Mouse (Mus musculus) frontal cortex, adult (tissue): ENCODE data around the gene Casq2.
"Not testable (repeated sequence)": the region's sequence is repeated elsewhere in the genome, so short reads cannot be mapped to it uniquely, and the experiment has no call there.

Source experiments
- ATAC-seq: cut with Nextera tagmentation; 2 replicates; pipeline ENCODE4 v1.9.2; 2017; ENCODE audit warnings: mild to moderate bottlenecking, moderate library complexity, mixed read lengths; ENCODE audit not compliant: low TSS enrichment

Casq2 gene

DNA sequence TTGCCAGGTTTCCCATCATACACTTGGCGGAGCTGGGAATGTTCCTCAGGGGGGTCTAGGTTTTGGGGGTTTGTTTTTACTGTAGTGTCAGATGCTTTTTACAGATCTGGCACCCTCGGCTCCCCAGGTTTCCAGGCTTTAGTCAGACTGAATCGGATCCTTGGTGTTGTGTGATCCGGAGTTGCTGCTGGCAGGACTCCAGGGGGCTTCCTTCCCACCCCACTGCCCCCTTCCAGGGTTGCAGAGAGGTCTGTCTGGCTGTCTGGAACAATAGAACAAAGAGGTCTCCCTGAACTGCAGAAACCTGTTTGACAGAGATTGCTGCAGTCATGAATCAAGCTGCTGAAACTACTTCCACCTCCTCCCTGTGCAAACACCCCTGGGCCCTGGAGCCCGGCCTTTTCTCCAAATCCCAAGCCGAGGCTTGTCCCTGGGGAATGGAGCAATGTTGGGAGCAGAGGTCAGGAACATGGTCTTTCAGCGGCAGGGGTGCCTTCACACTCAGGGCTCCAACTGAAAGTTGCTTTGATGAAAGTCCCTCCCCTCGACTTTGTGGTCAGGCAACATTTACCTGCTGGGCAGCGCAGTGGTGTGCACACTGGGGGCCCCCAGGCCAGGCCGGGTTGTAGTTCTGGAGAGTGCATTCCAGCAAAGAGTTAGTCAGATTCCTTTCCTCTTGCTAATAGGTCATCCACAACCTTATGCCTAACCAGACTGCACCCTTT is 49.3 kb downstream of the Casq2 start:
- ATAC-seq: no peak

DNA sequence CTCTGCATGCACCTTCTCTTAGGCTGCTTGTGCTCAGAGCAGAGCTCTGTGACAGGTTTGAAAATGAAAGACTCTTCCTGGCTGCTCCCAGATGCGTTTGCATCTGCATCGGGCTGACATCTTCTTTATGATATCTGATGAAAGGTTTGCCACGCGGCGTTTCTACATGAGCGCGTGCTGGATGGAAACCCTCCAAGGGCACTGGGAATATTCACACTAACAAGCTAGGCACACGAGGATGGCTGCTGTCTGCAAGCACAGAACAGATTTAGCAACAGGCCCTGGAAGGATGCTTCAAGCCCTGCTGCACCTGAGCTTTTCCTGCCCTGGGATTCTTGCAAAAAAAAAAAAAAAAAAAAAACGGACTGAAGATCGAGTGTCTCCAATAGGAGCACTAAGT is 50.9 kb downstream of the Casq2 start:
- no peak for ATAC-seq

DNA sequence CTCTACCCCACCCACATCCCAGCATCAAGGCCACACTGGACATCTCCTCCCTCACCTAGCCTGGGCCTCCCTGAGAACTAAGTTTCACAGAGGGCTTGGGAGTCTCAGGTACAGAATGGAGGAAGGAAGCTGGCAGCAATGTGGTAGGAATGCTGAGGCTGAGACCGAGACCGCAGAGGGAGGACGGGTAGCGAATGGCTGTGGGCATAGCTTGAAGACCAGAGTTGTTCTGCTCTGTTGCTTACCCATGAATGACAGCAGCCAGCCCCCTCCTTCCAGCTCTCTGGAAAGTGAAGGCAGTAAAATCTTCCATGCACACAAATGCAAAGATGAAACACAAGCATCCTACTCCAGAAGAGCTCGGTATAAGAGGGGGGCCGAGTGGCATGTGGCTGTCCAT is 52.7 kb downstream of the Casq2 start:
- ATAC-seq: no peak; the same call in 1 of the 2 replicates

DNA sequence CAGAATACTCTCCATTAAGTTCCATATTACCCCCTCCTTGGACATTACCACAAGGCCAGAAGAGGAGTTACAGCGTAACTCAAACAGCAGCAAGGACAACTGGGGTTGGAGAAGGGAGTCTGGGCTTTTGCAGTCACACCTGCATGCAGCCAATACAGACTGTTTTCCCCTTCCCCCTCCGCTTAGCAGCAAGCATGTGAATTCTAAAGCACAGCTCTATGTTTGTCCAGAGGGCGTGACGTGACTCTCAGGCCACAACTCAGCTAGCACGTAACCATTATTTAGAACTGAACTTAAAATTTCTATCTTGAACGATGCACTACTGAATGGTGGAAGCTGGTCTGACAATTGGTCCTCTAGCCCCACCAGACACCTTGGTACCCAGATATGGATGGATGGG is 54.4 kb downstream of the Casq2 start:
- no peak for ATAC-seq

DNA sequence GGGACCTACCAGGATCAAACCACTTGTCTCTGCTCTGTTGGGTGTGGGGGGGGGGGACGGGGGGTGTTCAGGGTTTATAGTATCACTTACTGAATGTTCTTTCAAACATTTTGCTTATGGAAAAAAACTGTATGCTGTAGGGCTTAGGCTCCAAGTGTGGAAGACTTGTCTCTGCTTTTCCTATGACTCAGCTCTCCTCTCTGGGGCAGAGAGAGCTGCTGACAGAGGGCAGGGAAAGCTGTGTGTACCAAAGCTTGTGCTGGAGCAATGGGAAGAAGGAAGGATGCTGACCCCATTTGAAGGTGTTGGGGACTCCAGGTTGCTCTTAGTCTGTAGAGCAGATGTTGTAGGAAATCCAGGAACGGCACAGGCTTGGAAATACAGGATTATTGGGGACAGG is 55.2 kb downstream of the Casq2 start:
- ATAC-seq: peak; percentile 93

DNA sequence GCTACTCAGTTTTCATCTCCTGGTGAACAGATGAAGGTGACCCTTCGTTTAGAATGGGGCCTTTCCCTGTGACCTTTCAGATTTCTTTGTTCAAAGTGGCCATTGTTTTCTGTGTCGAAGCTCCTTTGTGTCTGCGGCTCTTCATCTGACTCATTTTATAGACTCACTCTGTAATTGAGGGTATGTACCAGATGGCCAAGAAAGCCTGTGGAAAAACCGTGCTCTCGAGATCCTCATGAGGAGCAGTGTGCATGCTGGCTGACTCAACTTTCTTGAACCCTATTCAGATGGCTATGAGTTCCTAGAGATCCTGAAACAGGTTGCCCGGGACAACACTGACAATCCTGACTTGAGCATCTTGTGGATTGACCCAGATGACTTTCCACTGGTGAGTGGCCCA is 55.7 kb downstream of the Casq2 start:
- ATAC-seq: peak; percentile 81

DNA sequence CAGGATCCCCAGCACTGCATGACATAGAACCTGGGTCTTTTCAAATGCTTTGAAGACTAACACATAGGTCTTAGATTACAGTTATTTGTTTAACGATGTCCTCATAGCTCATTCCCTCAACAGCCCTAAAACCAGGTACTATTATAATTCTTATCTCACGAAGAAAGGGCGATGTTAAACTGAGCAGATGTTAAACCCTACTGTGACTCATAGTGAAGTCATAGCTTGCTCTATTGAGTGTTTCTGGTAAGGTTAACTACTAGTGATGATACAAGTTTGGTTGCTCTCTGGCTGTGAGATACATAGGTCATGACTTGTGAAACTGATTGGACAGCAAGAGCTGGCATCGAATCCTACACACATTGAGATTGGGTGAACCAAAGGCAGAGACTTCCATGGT is 56.7 kb downstream of the Casq2 start:
- ATAC-seq: no peak

DNA sequence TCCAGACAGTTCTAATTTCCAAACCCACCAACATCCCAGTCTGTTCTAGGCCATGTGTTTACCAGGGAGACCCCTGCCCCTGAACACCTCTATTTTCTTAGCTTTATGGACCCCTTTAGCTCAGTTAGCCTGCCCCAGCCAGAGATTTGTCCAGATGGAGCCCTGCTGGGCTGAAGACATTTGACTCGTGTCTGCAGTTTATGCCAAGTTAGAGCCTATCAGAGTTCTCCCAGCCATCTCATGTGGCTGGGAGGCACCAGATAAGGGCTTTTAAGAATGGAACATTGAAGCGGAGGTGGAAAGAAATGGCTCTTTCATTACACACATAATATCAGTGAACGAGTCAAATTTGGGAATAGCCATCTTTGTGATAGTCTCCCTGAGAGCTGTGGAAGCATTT is 57.3 kb downstream of the Casq2 start:
- ATAC-seq: no peak

DNA sequence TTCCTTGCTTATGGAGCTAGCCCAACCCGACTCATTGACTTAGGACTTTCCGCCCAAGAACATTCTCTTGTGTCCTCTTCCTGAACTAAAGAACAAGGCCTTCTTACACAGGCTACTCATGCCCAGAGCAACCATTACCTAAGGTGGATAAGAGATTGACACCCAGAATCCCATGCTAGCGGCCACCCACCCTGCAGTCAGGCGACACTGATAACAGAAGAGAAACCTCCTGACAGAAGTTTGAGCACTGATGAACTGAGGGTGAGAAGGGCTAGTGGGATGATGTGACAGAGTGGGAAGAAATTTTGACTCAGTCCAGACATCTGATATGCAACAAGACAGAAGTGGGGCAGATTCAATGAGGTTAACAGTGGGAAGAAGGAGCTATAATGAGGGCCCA is 58.2 kb downstream of the Casq2 start:
- no peak for ATAC-seq

DNA sequence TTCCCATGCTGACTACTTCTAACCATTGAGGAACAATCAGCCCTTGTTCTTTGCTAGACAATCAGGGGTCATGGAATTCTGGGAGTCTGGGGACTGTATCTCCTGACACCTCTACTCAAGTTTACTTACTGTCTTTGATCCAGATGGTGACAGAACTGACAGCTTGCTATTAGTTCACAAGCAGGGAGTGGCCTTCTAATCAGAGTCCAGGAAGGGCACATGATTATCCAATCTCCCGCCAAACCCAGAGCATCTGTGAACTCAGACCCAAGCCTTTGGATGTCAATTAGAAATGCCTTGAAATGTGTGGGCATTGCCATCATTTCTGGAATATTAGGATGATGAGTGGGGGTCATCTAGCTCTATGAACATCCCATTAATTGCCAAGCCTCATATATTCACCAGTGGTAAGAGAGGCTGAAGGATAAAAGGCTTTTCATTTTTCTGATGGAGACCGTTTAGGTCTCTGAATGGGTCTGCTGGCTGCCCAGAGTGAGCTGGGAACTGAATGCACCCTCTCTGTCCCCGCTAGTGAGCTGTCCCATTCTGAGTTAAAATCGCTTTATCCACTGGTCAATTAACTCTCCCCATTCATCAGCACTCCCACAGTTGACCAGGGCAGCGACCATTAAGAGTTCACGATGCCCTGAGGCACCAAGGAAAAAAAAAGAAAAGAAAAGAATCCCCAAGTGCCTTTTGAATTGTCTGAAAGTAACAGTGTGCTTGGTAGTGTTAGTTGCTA is 59.6 kb downstream of the Casq2 start:
- no peak for ATAC-seq

DNA sequence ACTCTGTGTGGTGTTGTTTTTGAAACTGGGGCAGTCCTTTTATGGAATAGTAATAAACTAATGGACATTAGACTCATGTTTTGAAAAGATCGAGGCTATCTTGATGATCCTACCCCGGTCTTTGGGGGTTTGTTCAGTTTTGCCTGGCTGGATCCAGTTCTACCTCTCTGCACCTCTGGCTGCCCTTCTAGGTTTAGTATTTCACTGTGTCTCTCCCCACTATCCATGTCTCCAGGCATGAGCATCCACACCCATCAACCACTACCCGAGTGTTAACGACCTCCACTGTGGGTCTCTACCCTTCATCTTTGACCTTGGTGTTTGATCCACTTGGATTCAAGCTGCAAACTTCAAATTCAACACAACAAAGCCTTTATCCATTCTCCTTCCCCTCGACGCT is 60.2 kb downstream of the Casq2 start:
- ATAC-seq: no peak

DNA sequence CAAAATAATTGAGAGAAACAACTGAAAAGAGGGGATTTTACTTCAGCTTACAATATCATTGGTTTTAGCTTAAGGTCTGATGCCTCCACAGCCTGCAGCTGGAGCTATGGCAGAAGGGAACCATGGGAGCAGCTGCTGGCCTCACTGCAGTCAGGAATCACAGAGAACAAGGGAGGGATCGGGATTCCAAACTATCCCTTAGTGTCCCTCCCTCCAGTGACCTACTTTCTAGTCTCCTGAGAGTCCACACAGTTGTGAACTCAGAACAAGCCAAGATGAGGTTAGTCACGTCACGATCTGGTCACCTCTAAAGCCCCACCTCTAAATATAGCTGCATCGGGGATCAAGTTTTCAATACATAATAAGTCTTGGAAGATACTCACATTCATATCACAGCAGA is 61.0 kb downstream of the Casq2 start:
- ATAC-seq: no peak

DNA sequence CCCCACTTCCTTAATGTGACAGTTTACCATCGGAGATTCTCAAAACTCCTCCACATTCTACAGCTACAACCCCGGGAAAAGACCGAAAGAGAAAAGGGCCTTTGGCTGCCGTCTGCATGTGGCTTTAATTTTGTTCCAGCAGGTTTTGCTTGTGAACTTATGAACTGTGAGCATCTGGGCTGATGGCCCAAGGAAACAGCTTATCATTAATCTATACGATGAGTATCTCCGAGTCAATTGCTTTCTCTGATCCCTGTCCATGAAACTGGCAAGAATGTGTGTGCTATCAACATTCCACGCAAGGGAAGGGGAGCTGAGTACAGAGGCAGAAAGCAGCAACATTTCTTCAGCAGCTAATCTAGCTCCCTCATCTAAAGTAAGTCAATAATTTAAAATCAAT is 63.7 kb downstream of the Casq2 start:
- ATAC-seq: no peak

DNA sequence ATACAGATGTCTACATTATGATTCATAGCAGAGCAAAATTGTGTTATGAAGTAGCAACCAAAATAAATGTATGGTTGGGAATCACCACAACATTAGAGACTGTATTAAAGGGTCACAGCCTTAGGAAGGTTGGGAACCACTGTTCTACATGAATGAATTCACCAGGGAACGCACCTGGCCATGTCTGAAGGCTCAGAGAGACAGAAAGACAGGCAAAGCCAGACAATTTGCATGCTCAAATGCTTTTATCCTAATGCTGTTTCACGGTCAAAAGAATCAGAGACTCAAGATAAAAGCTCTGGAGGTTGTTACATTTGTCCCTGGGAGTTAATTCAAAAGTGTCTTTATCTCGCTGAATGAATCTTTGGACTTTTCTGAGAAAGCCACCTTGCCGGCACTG is 65.6 kb downstream of the Casq2 start:
- no peak for ATAC-seq

DNA sequence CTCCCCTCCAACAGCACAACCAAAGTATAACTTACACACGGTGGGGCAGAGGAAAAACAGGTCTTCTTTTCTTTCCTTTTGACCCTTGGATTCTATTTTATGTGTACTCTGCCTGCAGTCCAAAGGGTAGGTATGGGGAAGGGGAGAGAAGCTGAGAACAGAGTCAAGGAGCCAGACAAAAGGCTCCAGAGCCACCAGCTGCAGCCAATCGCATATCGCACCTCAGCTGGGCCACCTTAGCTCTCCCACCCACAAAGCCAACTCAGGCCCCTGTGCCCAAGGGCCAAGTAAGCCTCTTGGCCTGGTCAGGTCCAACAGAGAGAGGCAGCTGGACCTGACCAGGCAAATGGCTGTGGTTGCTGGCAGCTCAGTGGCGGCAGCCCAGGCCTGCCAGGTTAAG is 66.3 kb downstream of the Casq2 start:
- ATAC-seq: no peak

DNA sequence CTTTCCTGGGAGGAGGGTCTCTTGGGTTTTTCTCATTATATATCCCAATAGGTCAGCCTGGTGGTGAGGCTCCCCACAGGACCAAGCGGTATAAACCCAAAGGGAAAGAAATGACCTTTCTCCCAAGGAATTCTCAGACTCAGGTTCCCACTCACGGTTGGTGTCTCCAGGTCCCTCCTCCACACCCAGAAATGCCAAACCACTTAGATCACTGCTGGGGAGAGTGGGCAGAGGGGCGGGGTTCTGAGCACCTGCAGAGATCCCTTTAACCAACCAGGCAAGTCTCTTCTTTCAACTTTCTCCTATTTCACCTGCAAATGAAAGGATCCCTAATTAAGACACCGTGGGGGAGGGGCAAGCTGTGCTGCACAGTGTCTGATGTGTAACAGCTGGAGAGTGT is 66.7 kb downstream of the Casq2 start:
- ATAC-seq: no peak

DNA sequence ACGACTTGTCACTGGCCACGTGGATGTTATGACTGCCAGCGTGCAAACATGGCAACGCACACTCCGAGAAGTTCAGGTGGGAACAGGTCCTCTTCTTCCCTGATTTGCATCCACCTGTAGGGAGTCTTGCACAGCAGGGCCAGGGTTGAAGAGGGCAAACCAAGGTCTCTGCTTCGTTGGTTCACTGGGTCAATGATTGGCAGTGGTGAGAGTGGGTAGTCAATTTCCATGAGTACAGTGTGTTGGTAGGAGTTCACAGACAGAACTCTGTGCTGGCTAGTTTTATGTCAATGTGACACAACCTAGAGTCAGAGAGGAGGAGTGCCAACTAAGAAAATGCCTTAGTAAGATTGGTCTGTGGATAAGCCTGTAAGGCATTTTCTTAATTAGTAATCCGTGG is 67.9 kb downstream of the Casq2 start:
- no peak for ATAC-seq

DNA sequence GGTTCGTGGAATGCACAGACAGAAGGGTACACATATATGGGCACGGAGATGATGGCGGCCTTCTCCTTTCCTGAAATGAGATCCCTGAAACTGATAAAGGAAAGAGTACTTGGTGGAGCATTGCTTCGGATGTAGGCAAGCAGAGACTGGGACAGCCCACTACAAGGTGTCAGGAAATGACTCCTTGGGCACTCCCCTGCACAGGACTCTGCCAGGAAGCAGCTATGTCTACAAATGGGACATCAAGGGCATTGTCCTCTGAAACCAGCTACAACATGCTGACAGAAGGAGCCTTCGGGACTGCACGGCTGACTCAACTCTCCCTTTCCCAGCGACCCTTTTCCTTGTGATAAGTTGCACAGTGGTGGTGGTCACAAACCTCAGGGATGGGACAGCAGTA is 70.5 kb downstream of the Casq2 start:
- ATAC-seq: no peak

DNA sequence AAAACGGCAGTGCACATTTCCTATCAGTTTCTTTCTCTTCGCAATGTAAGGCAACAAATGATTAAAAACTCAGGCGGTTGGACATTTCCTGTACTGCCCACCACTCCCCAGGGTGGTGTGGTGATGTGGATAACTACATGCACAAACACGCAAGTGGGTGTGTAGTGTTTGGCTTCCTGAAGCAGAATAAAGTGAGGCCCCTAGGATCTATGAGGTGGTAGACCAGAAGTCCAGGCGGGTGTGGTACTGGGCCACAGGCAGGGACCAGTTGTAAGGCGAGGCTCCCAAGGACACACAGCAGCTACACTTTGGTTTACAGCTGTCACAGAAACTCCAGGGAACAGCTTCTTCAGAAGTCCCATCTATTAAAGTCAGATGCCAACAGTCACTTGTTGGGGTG is 71.4 kb downstream of the Casq2 start:
- ATAC-seq: no peak

DNA sequence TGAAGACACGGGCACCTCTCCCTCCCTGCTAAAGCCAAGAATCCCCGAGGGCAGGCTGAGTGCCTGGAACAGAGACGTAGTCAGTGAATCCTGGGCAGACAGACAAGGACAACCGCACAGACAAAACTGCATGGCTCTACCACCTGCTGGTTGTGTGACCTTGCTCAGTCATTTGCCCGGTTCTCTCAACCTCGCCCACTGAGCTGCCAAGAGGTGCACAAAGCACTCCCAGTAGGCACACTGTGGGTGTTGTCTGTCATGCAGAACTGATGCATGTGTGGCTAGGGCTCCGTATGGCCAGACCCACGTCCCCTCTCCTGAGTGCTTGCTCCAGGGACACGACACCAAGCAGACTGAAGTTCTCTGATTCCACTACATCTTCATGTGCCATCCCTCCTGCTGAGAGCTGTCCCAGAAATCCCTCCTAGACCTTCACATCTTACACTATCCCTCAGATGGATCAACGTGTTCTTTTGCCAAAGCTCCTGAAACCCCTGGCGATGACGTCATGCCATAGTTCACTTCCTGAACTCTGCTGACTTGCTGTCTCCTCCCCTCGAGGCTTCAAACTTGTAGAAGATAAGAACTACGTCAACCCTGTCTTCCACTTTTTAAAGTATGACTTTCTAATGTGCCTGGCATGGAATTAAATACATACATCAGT is 72.7 kb downstream of the Casq2 start:
- no peak for ATAC-seq

DNA sequence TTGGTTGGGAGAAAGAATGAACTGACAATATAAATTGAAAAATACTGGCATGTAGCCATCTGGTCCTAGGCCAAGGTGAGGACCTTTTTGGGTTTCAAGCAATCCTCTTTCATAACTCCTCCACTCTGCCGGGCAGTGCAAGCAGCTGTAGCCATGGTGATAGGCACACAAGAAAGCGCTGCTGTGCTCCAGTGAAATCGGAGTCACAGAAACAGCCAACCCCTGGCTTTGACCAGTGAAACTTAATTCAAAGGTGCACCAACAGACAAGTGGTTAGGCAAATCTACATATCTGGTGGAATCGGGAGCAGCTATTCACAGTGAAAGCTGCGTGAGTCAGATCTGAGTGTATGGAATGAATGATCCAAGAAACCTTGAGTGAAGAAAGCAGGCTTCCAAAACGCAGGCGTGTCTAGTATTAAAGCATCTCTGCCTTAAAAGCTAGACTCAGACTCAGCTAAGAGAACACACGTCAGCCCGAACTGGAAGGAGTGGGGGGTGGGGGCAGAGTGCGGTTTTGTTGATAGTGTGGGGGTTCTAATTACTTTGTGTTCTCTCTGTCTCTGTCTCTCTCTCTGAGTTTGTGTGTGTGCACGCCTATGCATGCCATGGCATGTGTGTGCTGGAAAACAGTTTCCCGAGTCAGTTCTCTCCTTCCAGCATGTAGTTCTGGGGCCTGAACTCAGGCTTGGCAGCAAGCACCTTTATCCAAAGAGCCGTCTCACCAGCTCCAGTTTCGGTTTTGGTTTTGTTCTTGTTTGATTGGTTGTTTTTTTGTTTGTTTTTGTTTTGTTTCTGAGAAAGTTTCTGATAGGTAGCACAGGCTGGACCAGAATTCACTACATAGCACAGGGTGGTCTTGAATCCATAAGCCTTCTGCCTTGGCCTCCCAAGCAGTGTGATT is 73.5 kb downstream of the Casq2 start:
- peak; percentile 72 for ATAC-seq

DNA sequence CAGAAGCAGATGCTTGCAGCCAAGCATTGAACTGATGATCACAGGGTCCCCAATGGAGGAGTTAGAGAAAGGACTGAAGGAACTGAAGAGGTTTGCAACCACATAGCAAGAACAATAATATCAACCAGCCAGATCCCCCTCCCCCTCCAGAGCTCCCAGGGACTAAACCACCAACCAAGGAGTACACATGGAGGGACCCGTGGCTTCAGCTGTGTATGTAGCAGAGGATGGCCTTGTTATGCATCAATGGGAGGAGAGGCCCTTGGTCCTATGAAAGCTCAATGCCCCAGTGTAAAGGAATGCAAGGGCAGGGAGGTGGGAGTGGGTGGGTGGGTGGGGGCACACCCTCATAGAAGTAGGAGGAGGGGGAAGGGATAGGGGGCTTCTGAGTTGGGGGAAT is 77.6 kb downstream of the Casq2 start:
- ATAC-seq: not testable (repeated sequence)
